ENCODE assay signal across 24 mouse cellular contexts in the genomic region with DNA sequence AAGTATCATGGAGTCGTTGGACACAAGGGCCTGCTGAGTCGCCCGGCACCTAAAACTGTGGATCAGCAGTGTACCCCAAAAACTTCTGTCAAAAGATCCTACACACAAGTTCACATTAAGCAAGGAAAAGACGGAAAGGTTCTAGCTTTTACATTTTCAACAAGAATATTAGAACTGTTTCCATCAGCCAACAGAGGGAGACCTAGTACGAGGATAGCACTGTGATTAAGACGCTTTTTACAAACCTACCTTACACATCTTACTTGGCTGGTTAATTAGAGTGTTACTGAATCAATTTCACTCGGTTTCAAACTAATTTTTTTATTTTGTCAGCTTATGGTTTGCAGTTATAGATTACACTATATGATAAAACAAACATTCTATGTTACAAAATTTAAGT. TPM values are rescaled to one million over a fixed set of nuclear protein-coding genes. Genes with fewer than 3 reads are reported as not detected.
DNase-seq lines count a peak whose midpoint lies in the region; ATAC-seq and TF ChIP-seq lines count a peak whose summit lies in the region.
"Had no signal": no experiment of that assay in that cellular context is flagged by ENCODE, and none has a peak within 500 bp of the region (broad histone marks: within the 10 kb centered on the region; RNA-seq: fewer than 3 reads in every experiment).

No protein-coding gene starts in this region.

- no peaks in the 10 kb centered on the region for H3K27me3 ChIP-seq in heart, adult 2 months (ENCODE audit: control insufficient read depth, insufficient read depth, low read length)
- H3K27me3 ChIP-seq in midbrain, postnatal 0 days (ENCODE audit: insufficient read depth, low read length), result no peaks in the 10 kb centered on the region
- H3K27me3 ChIP-seq in midbrain, embryonic 13.5 days, result no peaks in the 10 kb centered on the region
- H3K27me3 ChIP-seq: embryonic facial prominence, embryonic 15.5 days; forebrain, embryonic 15.5 days; heart, embryonic 15.5 days; hindbrain, embryonic 15.5 days had no signal

- WGBS in heart, adult 2 months, result 82% methylated on average over 7 of the region's 7 CpGs
- WGBS in midbrain, postnatal 0 days, result 88% methylated on average over 7 of the region's 7 CpGs
- WGBS in midbrain, embryonic 13.5 days, result 91% methylated on average over 7 of the region's 7 CpGs

- no peak overlapping the region for H3K4me2 ChIP-seq in midbrain, postnatal 0 days (ENCODE audit: low read depth, low read length, poor library complexity, severe bottlenecking)
- no peak overlapping the region for H3K4me2 ChIP-seq in midbrain, embryonic 13.5 days (replicated peaks)
- H3K4me2 ChIP-seq: embryonic facial prominence, embryonic 15.5 days; forebrain, embryonic 15.5 days; heart, embryonic 15.5 days; hindbrain, embryonic 15.5 days had no signal

- no peak overlapping the region for H3K27ac ChIP-seq in heart, adult 2 months
- no peak overlapping the region for H3K27ac ChIP-seq in layer of hippocampus, adult 2 months
- no peak overlapping the region for H3K27ac ChIP-seq in midbrain, postnatal 0 days (ENCODE audit: low read depth, low read length)
- no peak overlapping the region for H3K27ac ChIP-seq in midbrain, embryonic 13.5 days
- H3K27ac ChIP-seq: embryonic facial prominence, embryonic 15.5 days; forebrain, embryonic 10.5 days; forebrain, embryonic 15.5 days; heart, embryonic 10.5 days; heart, embryonic 15.5 days; hindbrain, embryonic 10.5 days; hindbrain, embryonic 15.5 days had no signal

- H3K4me3 ChIP-seq in heart, adult 2 months, result no peak overlapping the region
- H3K4me3 ChIP-seq in layer of hippocampus, adult 2 months, result no peak overlapping the region
- H3K4me3 ChIP-seq in midbrain, postnatal 0 days (ENCODE audit: low read depth, low read length), result no peak overlapping the region
- no peak overlapping the region for H3K4me3 ChIP-seq in midbrain, embryonic 13.5 days (replicated peaks)
- H3K4me3 ChIP-seq: embryonic facial prominence, embryonic 15.5 days; erythroblast, embryonic 14.5 days; forebrain, embryonic 10.5 days; forebrain, embryonic 15.5 days; heart, embryonic 10.5 days; heart, embryonic 15.5 days; hindbrain, embryonic 10.5 days; hindbrain, embryonic 15.5 days had no signal

- H3K4me1 ChIP-seq in heart, adult 2 months (ENCODE audit: control insufficient read depth, insufficient read depth, low read length), result no peaks in the 10 kb centered on the region
- no peaks in the 10 kb centered on the region for H3K4me1 ChIP-seq in midbrain, postnatal 0 days (ENCODE audit: insufficient read depth, low read length)
- H3K4me1 ChIP-seq in midbrain, embryonic 13.5 days (replicated peaks), result no peaks in the 10 kb centered on the region
- H3K4me1 ChIP-seq: forebrain, embryonic 10.5 days; forebrain, embryonic 15.5 days; heart, embryonic 10.5 days; heart, embryonic 15.5 days; hindbrain, embryonic 10.5 days; hindbrain, embryonic 15.5 days had no signal

- no peaks in the 10 kb centered on the region for H3K79me2 ChIP-seq in heart, adult 2 months (replicated peaks; ENCODE audit: control insufficient read depth, insufficient read depth, low read length)

- intact Hi-C loops in heart, adult 2 months (cut with DNase I), result no loop called here
- intact Hi-C loops in heart, postnatal 36 days (cut with DNase I), result no loop called here

- H3K9ac ChIP-seq in heart, adult 2 months (ENCODE audit: low read depth, low read length), result no peak overlapping the region
- H3K9ac ChIP-seq in midbrain, postnatal 0 days (replicated peaks; ENCODE audit: low read length, poor library complexity, severe bottlenecking), result no peak overlapping the region
- no peak overlapping the region for H3K9ac ChIP-seq in midbrain, embryonic 13.5 days (replicated peaks)
- H3K9ac ChIP-seq: embryonic facial prominence, embryonic 15.5 days; forebrain, embryonic 15.5 days; heart, embryonic 15.5 days; hindbrain, embryonic 15.5 days had no signal

- no peak for ATAC-seq in midbrain, postnatal 0 days (ENCODE audit: low FRiP score)
- no peak for ATAC-seq in midbrain, embryonic 13.5 days
- ATAC-seq: forebrain, embryonic 15.5 days; inflammation-experienced regulatory T-cells, adult 6 months had no signal

- DNase-seq in heart, adult 2 months, result no peak
- no peak for DNase-seq in heart, postnatal 36 days
- no peak for DNase-seq in layer of hippocampus, adult 2 months (ENCODE audit: low spot score in 2 of 2)
- DNase-seq in layer of hippocampus, adult 18-20 months (ENCODE audit: low spot score in 2 of 2), result no peak
- DNase-seq in midbrain, postnatal 0 days (ENCODE audit: low spot score), result no peak
- DNase-seq in cerebellum, postnatal 4 days (ENCODE audit: low spot score in 2 of 2), result no peak
- DNase-seq: adrenal gland, adult 8-10 months; adrenal gland, postnatal 36 days; cerebellum, adult 2 months; cerebellum, postnatal 10 days; embryo, embryonic 11 days; gastrocnemius, postnatal 14 days; heart, postnatal 14 days had no signal

- no peaks in the 10 kb centered on the region for H3K9me3 ChIP-seq in midbrain, postnatal 0 days (ENCODE audit: low read length)
- H3K9me3 ChIP-seq in midbrain, embryonic 13.5 days, result no peaks in the 10 kb centered on the region
- H3K9me3 ChIP-seq: embryonic facial prominence, embryonic 15.5 days; forebrain, embryonic 10.5 days; forebrain, embryonic 15.5 days; heart, embryonic 10.5 days; heart, embryonic 15.5 days; hindbrain, embryonic 10.5 days; hindbrain, embryonic 15.5 days had no signal

- H3K36me3 ChIP-seq in heart, adult 2 months (ENCODE audit: control insufficient read depth, insufficient read depth, low read length), result no peaks in the 10 kb centered on the region
- peaks cover 30% of the 10 kb centered on the region for H3K36me3 ChIP-seq in midbrain, postnatal 0 days (ENCODE audit: insufficient read depth, low read length)
- H3K36me3 ChIP-seq in midbrain, embryonic 13.5 days, result peaks cover 85% of the 10 kb centered on the region

- TF ChIP-seq EP300 in heart, adult 2 months (IDR thresholded peaks at IDR 0.05; ENCODE audit: insufficient read depth, low read depth, low read length), result no peak

- peak; percentile 34 for TF ChIP-seq CTCF in heart, adult 2 months (IDR thresholded peaks at IDR 0.05)
- peak; percentile 64 for TF ChIP-seq CTCF in layer of hippocampus, adult 2 months (conservative IDR thresholded peaks at IDR 0.05)
- TF ChIP-seq CTCF in midbrain, postnatal 0 days (IDR thresholded peaks at IDR 0.05), result peak; percentile 56

- TF ChIP-seq POLR2A in heart, adult 2 months (IDR thresholded peaks at IDR 0.05; ENCODE audit: insufficient read depth, low read depth, low read length), result no peak

RNA-seq across cellular contexts. Expression of a gene that starts 9.8 kb away (rescaled TPM):
- total RNA-seq in heart, adult 2 months (2021), result under 1 TPM; 0.39 to 0.59 TPM
- polyA plus RNA-seq in heart, adult 2 months (2012; rRNA removed), result 0.70 and 1.3 TPM in 2 replicates
- under 1 TPM; 0.39 to 0.60 TPM for total RNA-seq in heart, postnatal 36 days (2021)
- 10 to 100 TPM; 18.9 to 19.7 TPM for total RNA-seq in layer of hippocampus, adult 2 months (2021)
- total RNA-seq in layer of hippocampus, adult 18-20 months (2021), result 10 to 100 TPM; 13.5 to 17.3 TPM
- 25.0 and 27.8 TPM in 2 replicates for total RNA-seq in midbrain, postnatal 0 days (2014; rRNA removed)
- 24.7 and 27.3 TPM in 2 replicates for polyA plus RNA-seq in midbrain, postnatal 0 days (2015; fragmentation: Nextera tagmentation; extraction: Ambion mirVana)
- polyA plus RNA-seq in midbrain, embryonic 13.5 days (2015; fragmentation: Nextera tagmentation; extraction: Ambion mirVana), result 43.9 and 44.4 TPM in 2 replicates

RNA-seq across cellular contexts. Expression of a gene that starts 47.8 kb away (rescaled TPM):
- total RNA-seq in heart, adult 2 months (2021), result not detected
- not detected in 2 replicates for polyA plus RNA-seq in heart, adult 2 months (2012; rRNA removed)
- not detected for total RNA-seq in heart, postnatal 36 days (2021)
- total RNA-seq in layer of hippocampus, adult 2 months (2021), result 1 to 10 TPM; 2.3 to 2.5 TPM
- total RNA-seq in layer of hippocampus, adult 18-20 months (2021), result 1 to 10 TPM; 1.4 to 1.6 TPM
- 5.3 and 8.3 TPM in 2 replicates for total RNA-seq in midbrain, postnatal 0 days (2014; rRNA removed)
- polyA plus RNA-seq in midbrain, postnatal 0 days (2015; fragmentation: Nextera tagmentation; extraction: Ambion mirVana), result 5.4 and 5.7 TPM in 2 replicates
- 6.8 and 7.6 TPM in 2 replicates for polyA plus RNA-seq in midbrain, embryonic 13.5 days (2015; fragmentation: Nextera tagmentation; extraction: Ambion mirVana)
- total RNA-seq: gastrocnemius, postnatal 14 days; granulocyte monocyte progenitor cell, adult 5-6 weeks; heart, postnatal 14 days had no signal
- polyA plus RNA-seq: erythroblast, embryonic 14.5 days; inflammation-experienced regulatory T-cells, adult 6 months had no signal

Comparison
In these comparisons a context has a peak if more than half of its experiments do, and no peak if none do; other contexts are left out.
1. RNA of a gene that starts 9.8 kb away (total RNA-seq): 25.0 to 27.8 TPM in midbrain, postnatal 0 days, 18.9 to 19.7 TPM in layer of hippocampus, adult 2 months and 13.5 to 17.3 TPM in layer of hippocampus, adult 18-20 months; 0.39 to 0.60 TPM in heart, postnatal 36 days and 0.39 to 0.59 TPM in heart, adult 2 months; every median in the first group is over 4 times any median in the second.
2. Peak in every context shown above with its lines, with median percentiles within 50 percentile points of each other: CTCF ChIP-seq.